Mouse (Mus musculus): ENCODE measurements around the gene Rbm5. TPM values are rescaled to one million over a fixed set of nuclear protein-coding genes. Genes with fewer than 3 reads are reported as not detected.

Gene Rbm5
- polyA plus RNA-seq, 1 experiment from 2014 or later, result 218 TPM

GRCm38 (mm10) chr9:107759593-107759992 lies 11.2 kb downstream of the Rbm5 start:
- Histone ChIP-seq H3K27me3 (no peaks in the 10 kb centered on the region), H3K9ac (no peak overlapping the region), H3K4me1 (no peaks in the 10 kb centered on the region), H3K36me3 (peaks cover 90% of the 10 kb centered on the region), H3K4me2 (replicated peaks) (no peak overlapping the region), H3K4me3 (replicated peaks) (no peak overlapping the region), H3K27ac (replicated peaks) (no peak overlapping the region), H3K9me3 (replicated peaks) (no peaks in the 10 kb centered on the region)
- WGBS, result 88% methylated on average over 6 of the region's 6 CpGs
- no peak for ATAC-seq (ENCODE audit: insufficient number of reproducible peaks, low FRiP score, low TSS enrichment, low read depth)

- no peak overlapping the region for H3K27ac ChIP-seq (replicated peaks)
- peaks cover 94% of the 10 kb centered on the region for H3K36me3 ChIP-seq
- no peaks in the 10 kb centered on the region for H3K4me1 ChIP-seq
- no peak overlapping the region for H3K9ac ChIP-seq
- no peak overlapping the region for H3K4me3 ChIP-seq (replicated peaks)
- no peaks in the 10 kb centered on the region for H3K27me3 ChIP-seq
- no peak overlapping the region for H3K4me2 ChIP-seq (replicated peaks)
- no peaks in the 10 kb centered on the region for H3K9me3 ChIP-seq (replicated peaks)
- no peak for ATAC-seq (ENCODE audit: insufficient number of reproducible peaks, low FRiP score, low TSS enrichment, low read depth)
- 88% methylated on average over 5 of the region's 5 CpGs for WGBS
Observed at GRCm38 (mm10) chr9:107750378-107750777, 20.4 kb downstream of the Rbm5 start.

- 93% methylated on average over 3 of the region's 3 CpGs for WGBS
- Histone ChIP-seq H3K4me1 (no peaks in the 10 kb centered on the region), H3K4me2 (replicated peaks) (no peak overlapping the region), H3K4me3 (replicated peaks) (no peak overlapping the region), H3K9me3 (replicated peaks) (no peaks in the 10 kb centered on the region), H3K27me3 (no peaks in the 10 kb centered on the region), H3K36me3 (peaks cover 96% of the 10 kb centered on the region), H3K9ac (no peak overlapping the region), H3K27ac (replicated peaks) (no peak overlapping the region)
- no peak for ATAC-seq (ENCODE audit: insufficient number of reproducible peaks, low FRiP score, low TSS enrichment, low read depth)
Observed at GRCm38 (mm10) chr9:107748063-107748462, 22.7 kb downstream of the Rbm5 start.

- Histone ChIP-seq H3K36me3 (peaks cover 97% of the 10 kb centered on the region), H3K4me1 (no peaks in the 10 kb centered on the region), H3K4me3 (replicated peaks) (no peak overlapping the region), H3K27me3 (no peaks in the 10 kb centered on the region), H3K9ac (no peak overlapping the region), H3K4me2 (replicated peaks) (no peak overlapping the region), H3K9me3 (replicated peaks) (no peaks in the 10 kb centered on the region), H3K27ac (replicated peaks) (no peak overlapping the region)
- ATAC-seq (ENCODE audit: insufficient number of reproducible peaks, low FRiP score, low TSS enrichment, low read depth), result no peak
- whole genome bisulfite sequencing, result 93% methylated on average over 1 of the region's 1 CpGs
Observed at GRCm38 (mm10) chr9:107747310-107747709, 23.5 kb downstream of the Rbm5 start.

- peaks cover 97% of the 10 kb centered on the region for H3K36me3 ChIP-seq
Observed at GRCm38 (mm10) chr9:107746679-107747078, 24.1 kb downstream of the Rbm5 start.

GRCm38 (mm10) chr9:107744061-107744460 lies 26.7 kb downstream of the Rbm5 start:
- Histone ChIP-seq H3K36me3 (peaks cover 97% of the 10 kb centered on the region), H3K9ac (no peak overlapping the region), H3K4me1 (no peaks in the 10 kb centered on the region), H3K27me3 (no peaks in the 10 kb centered on the region), H3K9me3 (replicated peaks) (no peaks in the 10 kb centered on the region), H3K4me2 (replicated peaks) (no peak overlapping the region), H3K27ac (replicated peaks) (no peak overlapping the region), H3K4me3 (replicated peaks) (no peak overlapping the region)
- no peak for ATAC-seq (ENCODE audit: insufficient number of reproducible peaks, low FRiP score, low TSS enrichment, low read depth)
- WGBS, result 88% methylated on average over 6 of the region's 6 CpGs

More at GRCm38 (mm10) chr9:107746679-107747078, 24.1 kb downstream of the Rbm5 start:
- ATAC-seq (ENCODE audit: insufficient number of reproducible peaks, low FRiP score, low TSS enrichment, low read depth), result no peak
- no peaks in the 10 kb centered on the region for H3K9me3 ChIP-seq (replicated peaks)
- no peak overlapping the region for H3K9ac ChIP-seq
- no peak overlapping the region for H3K4me3 ChIP-seq (replicated peaks)
- H3K4me2 ChIP-seq (replicated peaks), result no peak overlapping the region
- WGBS, result 93% methylated on average over 3 of the region's 3 CpGs
- no peaks in the 10 kb centered on the region for H3K4me1 ChIP-seq
- H3K27ac ChIP-seq (replicated peaks), result no peak overlapping the region
- no peaks in the 10 kb centered on the region for H3K27me3 ChIP-seq

GRCm38 (mm10) chr9:107738841-107739202 lies 32.0 kb downstream of the Rbm5 start:
- Histone ChIP-seq H3K27me3 (no peaks in the 10 kb centered on the region), H3K4me3 (replicated peaks) (no peak overlapping the region), H3K4me2 (replicated peaks) (no peak overlapping the region), H3K9me3 (replicated peaks) (no peaks in the 10 kb centered on the region), H3K4me1 (peaks cover 42% of the 10 kb centered on the region), H3K9ac (no peak overlapping the region), H3K27ac (replicated peaks) (peak overlapping the region; percentile 56; the same call in 1 of the 2 replicates), H3K36me3 (peaks cover 51% of the 10 kb centered on the region)
- WGBS, result 43% methylated on average over 4 of the region's 4 CpGs
- ATAC-seq (ENCODE audit: insufficient number of reproducible peaks, low FRiP score, low TSS enrichment, low read depth), result peak; percentile 31; the same call in 1 of the 2 replicates

- ATAC-seq (ENCODE audit: insufficient number of reproducible peaks, low FRiP score, low TSS enrichment, low read depth), result peak; percentile 26
- peaks cover 45% of the 10 kb centered on the region for H3K36me3 ChIP-seq
- peak overlapping the region; percentile 56; the same call in 1 of the 2 replicates for H3K27ac ChIP-seq (replicated peaks)
- no peaks in the 10 kb centered on the region for H3K9me3 ChIP-seq (replicated peaks)
- no peak overlapping the region for H3K9ac ChIP-seq
- no peak overlapping the region for H3K4me3 ChIP-seq (replicated peaks)
- no peak overlapping the region for H3K4me2 ChIP-seq (replicated peaks)
- no peaks in the 10 kb centered on the region for H3K27me3 ChIP-seq
- 18% methylated on average over 7 of the region's 7 CpGs for WGBS
- peaks cover 42% of the 10 kb centered on the region for H3K4me1 ChIP-seq
Observed at GRCm38 (mm10) chr9:107738020-107738840, 32.6 kb downstream of the Rbm5 start.

- peak overlapping the region; percentile 92 for H3K27ac ChIP-seq (replicated peaks)
- H3K9ac ChIP-seq, result no peak overlapping the region
- H3K4me2 ChIP-seq (replicated peaks), result peak overlapping the region; percentile 48
- H3K4me1 ChIP-seq, result peaks cover 43% of the 10 kb centered on the region
- peak; percentile 67 for ATAC-seq (ENCODE audit: insufficient number of reproducible peaks, low FRiP score, low TSS enrichment, low read depth)
- no peaks in the 10 kb centered on the region for H3K27me3 ChIP-seq
- peaks cover 24% of the 10 kb centered on the region for H3K36me3 ChIP-seq
- peak overlapping the region; percentile 20 for H3K4me3 ChIP-seq (replicated peaks)
- no peaks in the 10 kb centered on the region for H3K9me3 ChIP-seq (replicated peaks)
- 2% methylated on average over 7 of the region's 7 CpGs for WGBS
Observed at GRCm38 (mm10) chr9:107736185-107736485, 34.7 kb downstream of the Rbm5 start.

- H3K27ac ChIP-seq (replicated peaks), result peak overlapping the region; percentile 92
- H3K36me3 ChIP-seq, result peaks cover 19% of the 10 kb centered on the region
- H3K4me2 ChIP-seq (replicated peaks), result peak overlapping the region; percentile 48
- no peak overlapping the region for H3K9ac ChIP-seq
- 0 out of 2 replicates have a peak, but pooled peaks have one; percentile 5 for ATAC-seq (ENCODE audit: insufficient number of reproducible peaks, low FRiP score, low TSS enrichment, low read depth)
- H3K27me3 ChIP-seq, result no peaks in the 10 kb centered on the region
- H3K9me3 ChIP-seq (replicated peaks), result no peaks in the 10 kb centered on the region
- H3K4me3 ChIP-seq (replicated peaks), result peak overlapping the region; percentile 20
- WGBS, result 7% methylated on average over 17 of the region's 17 CpGs
- H3K4me1 ChIP-seq, result peaks cover 49% of the 10 kb centered on the region
Observed at GRCm38 (mm10) chr9:107735356-107736184, 35.2 kb downstream of the Rbm5 start.

GRCm38 (mm10) chr9:107734567-107734971 lies 36.2 kb downstream of the Rbm5 start:
- Histone ChIP-seq H3K4me1 (peaks cover 58% of the 10 kb centered on the region), H3K4me2 (replicated peaks) (no peak overlapping the region)

More at GRCm38 (mm10) chr9:107734567-107734971, 36.2 kb downstream of the Rbm5 start:
- no peaks in the 10 kb centered on the region for H3K27me3 ChIP-seq
- H3K36me3 ChIP-seq, result peaks cover 9% of the 10 kb centered on the region
- H3K4me3 ChIP-seq (replicated peaks), result no peak overlapping the region
- whole genome bisulfite sequencing, result 36% methylated on average over 7 of the region's 7 CpGs
- ATAC-seq (ENCODE audit: insufficient number of reproducible peaks, low FRiP score, low TSS enrichment, low read depth), result no peak
- no peak overlapping the region for H3K9ac ChIP-seq
- H3K9me3 ChIP-seq (replicated peaks), result no peaks in the 10 kb centered on the region
- H3K27ac ChIP-seq (replicated peaks), result peak overlapping the region; percentile 92
